Mouse (Mus musculus) bone marrow macrophage, adult 2 months (primary cell): ENCODE data around the gene Scd4.

ENCODE experiments used
- CTCF ChIP-seq: IDR thresholded peaks from 2 replicates; pipeline ENCODE4 v1.5.1; 2012; ENCODE audit warnings: low read depth, mild to moderate bottlenecking, low read length, moderate library complexity
- POLR2A ChIP-seq: IDR thresholded peaks from 2 replicates; pipeline ENCODE4 v1.6.1; 2012; ENCODE audit warnings: mild to moderate bottlenecking, low read depth, low read length, borderline replicate concordance

- TF ChIP-seq POLR2A = no peak
- TF ChIP-seq CTCF = no peak
Observed at GRCm38 (mm10) chr19:44295251-44295650, 37.6 kb upstream of the Scd4 start.
